Mouse (Mus musculus) mesoderm, embryonic 11.5 days (tissue): ENCODE measurements around the gene Zfp275.
"Not testable (repeated sequence)": the region's sequence is repeated elsewhere in the genome, so short reads cannot be mapped to it uniquely, and the experiment has no call there.

Experiments
- DNase-seq: peaks from one replicate; pipeline ENCODE4 v3.0.0-alpha.2; 2012; ENCODE audit warnings: low read depth, low spot score

The Zfp275 gene

DNA sequence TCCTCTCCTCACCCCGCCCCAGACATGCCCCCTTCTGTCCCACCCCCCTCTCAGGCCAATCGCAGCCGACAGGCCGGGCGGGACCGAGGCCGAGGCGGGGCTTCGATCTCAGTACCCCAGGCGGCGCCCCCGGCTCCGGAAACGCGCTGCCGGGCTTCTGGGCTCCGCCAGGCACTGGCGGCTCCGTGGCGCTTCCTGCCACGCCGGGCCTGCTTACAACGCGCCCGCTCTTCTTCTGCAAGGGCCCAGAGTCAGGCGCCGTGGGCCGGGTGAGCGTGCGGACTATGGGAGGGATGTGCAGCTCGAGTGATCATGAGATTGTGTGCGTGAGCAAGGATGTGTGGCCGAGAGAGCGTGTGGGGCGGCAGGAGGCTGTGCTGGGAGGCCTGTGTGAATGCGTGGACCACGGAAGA lies at the start of gene Zfp275:
Zfp275 (plus strand) TSS at position 139 of the 413 bp plus-strand sequence.
- DNase-seq, result peak; percentile 73

DNA sequence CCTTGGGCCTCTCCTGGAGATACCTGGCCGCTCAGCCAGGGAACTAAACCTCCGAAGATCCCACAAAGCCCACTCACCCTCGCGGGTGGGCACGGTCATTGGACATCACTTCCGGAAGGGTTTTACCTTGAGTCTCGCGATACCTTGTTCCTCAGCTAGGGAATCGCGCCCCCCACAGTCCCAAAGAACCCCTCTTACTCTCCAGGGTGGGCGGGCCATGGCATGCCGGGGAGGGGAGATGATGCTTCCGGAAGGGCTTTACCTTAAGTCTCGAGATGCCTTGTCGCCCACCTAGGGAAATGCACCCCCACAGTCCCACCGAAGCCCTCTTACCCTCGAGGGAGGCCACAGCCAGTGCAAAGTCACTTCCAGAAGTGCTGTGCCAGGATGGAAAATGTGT lies 49.5 kb upstream of the Zfp275 start, which contains the start of the genes Xlr5a and Xlr5c:
Xlr5a (minus strand) TSS at position 101 of the 400 bp plus-strand sequence.
Xlr5c (minus strand) TSS at position 101 of the 400 bp plus-strand sequence.
- not testable (repeated sequence) for DNase-seq

DNA sequence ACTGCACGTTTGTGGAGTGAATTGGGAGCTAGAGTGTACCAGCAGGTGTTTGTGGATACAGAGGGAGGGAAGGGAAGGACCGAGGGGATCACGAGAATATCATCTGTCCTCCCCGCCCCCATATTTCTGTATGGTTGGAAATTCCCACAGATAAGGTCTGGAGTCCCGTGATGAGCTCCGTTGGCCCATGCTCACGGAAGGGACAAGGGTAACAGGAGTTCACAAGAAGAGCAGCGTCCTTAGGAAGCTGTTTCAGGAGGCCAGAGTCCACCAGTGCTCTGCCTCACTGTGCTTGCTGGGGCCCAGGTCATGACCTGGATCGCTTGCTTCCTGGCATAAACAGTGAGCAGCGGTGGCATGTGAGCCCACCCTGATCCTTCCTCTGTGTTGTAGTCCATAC lies 46.7 kb upstream of the Zfp275 start:
- DNase-seq, result not testable (repeated sequence)

DNA sequence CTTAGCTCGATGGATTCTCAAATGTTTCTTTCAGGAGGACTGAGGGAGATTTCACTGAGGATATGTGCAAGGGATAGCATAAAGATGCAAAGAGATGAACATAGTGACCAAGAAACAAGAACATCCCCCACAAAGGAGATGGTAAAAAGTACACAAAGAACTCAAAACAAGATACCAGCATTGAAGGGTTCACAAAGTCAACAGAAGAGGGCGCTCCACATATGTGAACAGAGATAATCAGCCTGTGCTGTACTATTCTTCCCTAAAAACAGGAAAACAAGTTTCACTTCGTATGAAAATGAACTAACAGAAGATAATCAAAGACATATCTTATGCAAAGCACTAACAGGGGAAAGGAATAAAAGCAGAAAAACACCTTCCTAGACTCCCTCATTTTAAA lies 29.9 kb upstream of the Zfp275 start:
- DNase-seq, result peak; percentile 12

DNA sequence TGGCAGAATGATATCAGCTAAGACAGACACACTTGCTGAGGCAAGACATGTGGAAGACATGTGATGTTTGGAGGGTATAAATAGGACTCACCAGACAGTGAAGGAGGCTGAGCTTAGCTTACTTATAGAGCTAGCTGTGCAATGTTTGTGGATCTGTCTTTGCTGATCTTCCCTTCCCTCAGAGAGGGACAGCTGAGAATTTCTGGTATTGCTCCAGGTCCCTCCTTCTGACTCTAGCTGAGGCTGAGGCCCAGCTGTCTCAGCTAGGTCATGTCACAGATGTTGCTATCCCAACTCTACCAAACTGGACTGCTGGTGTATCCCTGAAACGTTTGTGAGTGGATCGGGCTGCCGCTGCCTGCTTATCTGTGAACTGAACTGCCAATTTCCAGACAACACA lies 21.4 kb upstream of the Zfp275 start:
- no peak for DNase-seq

DNA sequence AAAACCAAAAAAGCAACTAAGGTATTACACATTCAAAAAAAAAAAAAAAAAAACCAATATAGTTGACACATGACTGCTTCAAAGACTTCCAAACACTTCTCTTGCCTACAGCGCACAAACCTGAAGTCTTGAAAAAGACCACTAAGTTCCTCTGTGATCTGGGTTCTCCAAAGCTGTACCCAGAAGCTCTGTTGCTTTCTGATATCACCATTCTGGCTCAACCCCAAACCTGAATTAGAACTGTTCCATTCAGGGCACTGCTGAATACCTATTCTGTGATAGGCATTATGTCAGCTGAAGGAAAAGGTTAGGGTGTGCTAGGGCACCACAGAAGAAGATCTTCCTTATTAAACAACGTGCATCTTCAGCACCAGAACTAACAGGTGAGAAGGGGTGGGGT lies 15.2 kb upstream of the Zfp275 start:
- no peak for DNase-seq

DNA sequence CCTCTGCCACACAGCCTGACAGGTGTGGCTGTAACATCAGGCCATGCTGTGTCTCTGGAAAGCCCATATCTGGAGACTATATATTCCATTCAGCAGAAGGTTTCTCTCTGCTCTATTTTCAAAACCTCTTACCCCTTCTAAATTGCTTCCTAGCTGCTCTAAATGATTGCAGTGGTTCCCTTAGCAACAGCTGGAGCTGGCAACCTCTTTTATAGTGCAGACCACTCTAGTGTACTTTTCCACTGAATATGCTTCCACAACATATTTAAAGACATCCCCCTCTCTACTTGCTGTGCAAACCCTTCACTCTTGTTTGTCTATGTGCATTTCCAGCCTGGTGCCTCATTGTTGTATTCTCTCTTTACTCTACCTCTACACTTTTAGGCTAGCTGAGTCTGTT lies 8.9 kb upstream of the Zfp275 start:
- no peak for DNase-seq

DNA sequence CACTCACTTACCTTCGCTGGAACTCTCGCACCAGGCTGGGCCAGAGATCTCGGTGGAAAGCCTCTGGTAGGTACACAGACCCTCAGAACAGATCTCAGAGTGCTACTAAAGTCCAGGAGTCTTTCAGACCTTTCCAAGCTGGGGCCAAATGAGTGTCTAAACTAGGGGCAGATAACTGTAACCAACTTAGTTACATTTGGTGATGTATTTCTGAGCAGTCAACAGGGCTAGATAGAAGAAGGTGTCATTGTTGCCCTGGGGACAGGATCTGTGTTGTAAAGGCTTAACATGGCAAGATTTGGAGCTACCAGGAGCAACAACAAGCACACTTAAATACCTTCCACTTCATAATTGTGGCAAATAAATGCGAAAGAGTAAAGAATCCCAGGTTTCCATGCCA lies 5.7 kb upstream of the Zfp275 start, which contains the start of gene Gm45015:
Gm45015 (minus strand) TSS at position 101 of the 400 bp plus-strand sequence.
- DNase-seq, result no peak

DNA sequence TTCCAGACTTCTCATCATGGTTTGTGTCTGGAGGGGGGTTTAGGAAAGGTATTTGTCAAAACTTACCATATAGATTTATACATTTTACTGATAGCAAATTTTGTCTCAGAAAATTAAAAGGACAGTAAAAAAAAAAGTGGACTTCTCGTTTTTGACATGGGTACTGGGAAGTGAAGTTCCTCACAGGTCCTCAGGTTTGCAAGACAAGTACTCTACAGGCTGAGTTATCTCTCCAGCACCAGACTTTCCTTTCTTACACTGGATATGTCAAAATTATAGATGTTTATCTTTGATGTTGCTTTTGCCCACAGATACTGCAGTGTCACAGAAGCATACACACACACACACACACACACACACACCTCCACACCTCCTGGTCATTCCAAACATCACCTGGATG lies 948 bp upstream of the Zfp275 start:
- no peak for DNase-seq

DNA sequence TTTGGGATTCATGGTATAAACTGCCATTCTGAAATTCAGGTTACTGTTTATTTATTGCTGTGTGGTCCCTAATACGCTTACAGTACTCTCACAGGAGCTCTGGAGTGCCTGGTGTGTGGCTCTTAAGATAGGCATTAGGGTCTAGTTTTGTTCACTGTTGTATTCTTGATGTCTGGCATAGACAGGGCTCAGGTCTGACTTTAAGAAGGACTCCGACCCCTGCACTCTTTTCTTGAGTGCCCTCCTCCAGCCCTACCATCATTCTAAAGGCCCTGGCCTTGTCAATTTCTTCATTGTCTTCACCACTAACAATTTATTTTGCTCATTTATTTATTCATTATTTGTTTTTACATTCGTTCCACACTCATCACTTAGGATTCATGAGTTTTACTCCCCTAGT lies 353 bp upstream of the Zfp275 start:
- DNase-seq, result no peak

DNA sequence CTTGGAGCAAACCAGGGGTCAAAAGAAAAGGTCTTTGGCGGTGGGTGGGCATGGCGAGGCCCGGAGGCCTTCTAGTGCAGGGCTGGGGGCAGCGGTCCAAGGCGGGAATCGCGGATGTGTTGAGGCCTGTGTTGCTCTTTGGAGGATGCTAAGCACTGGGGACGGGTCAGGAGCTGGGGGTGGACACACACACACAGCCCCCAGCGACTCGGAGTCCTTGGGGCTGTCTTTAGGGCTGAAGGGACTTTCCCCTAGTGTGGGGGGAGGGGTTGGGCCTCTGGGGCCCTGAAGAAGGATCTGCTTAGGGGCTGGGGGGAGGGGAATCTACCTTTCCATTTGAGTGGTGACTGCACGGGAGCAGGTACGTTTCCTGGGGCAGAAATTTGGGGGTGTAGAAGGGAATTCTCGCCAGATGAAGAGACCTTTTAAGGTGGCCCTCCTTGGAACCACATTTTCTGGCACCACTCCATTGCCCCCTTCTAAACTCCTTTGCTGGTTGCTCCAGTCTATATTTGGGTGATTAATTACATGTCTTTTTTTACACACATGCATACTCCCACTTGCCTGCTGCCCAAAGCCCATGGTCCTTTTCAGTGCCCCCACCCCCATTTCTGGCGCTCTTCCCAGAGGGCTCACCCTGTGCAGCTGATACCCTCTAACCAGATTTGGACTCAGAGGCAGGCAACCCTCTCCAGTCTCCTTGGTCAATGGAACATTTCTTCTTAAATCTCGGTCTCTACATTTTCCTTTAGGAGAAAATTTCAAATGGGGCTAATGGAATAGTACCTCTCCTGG lies 717 bp downstream of the Zfp275 start:
- DNase-seq, result peak; percentile 9

DNA sequence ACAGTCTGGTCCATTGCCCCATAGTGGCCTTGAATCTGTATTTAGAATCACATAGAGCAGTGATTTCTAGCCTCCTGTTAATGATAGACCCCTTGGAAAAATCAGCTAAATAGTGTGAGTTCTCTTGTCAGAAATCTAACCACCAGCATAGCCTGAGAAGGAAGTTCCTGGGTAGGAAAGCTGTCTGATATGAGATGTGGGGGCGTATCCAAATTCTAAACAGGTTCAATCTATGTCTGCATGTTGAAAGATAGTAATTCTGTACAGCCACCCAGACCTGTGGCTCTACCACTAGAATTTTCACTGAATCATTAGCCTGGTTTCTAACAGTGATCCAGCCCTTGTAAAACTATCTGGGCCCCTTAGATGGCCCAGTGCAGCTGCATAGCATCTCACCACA lies 1.4 kb downstream of the Zfp275 start:
- no peak for DNase-seq

DNA sequence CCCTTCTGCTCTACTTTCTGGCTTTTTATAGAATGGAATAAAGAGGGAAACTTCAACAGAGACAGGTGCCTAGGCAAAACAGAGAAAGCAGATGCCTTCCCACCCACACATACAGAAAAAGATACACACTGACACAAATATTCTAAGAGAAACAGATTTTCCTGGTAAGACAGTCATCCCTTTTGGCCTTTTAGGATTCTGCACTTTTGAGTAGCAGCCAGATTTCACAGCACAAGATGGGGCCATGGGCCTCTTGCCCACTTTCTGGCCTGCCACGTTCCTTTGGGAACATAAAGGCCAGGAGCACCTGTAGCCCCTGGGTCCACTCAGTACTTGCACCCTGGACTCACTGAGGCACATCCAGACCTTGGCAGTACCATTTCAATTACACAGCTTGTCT lies 1.9 kb downstream of the Zfp275 start:
- no peak for DNase-seq

DNA sequence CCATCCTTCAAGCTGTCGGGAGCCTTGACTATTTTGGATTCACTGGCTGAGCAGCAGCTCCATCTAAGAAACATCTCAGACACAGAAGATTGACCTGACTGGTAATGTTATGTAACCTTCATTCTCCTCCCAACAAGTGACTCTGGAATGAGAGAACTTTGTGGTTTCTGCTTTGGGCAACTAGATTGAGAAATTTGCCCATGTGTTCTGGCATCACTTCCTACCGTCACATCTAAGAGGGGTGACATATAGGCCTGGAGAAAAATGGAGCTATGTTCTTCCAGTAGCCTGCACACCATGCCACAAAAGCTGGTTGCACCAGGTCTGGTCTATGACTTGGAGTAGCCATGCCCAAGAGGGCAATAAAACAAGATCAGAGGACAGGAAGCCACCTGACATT lies 13.7 kb downstream of the Zfp275 start:
- DNase-seq, result no peak

DNA sequence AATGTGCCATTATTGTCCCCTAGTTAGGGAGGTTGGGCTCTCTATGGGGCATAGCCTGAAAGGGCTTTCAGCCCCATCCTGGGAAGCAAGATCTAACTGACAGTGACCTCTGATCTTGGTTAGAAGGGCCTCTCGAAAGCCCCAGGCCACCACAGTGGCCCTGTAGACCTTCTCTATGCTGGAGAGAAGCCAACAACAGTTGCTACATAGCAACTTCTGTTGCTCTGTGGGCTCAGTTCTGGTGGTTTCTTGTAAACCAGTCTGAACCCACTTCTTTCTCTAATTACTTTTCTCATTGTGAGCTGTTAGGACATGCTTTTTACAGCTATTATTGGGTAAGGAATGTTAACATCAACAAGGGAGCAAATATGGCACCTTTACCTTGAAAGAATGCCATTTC lies 14.3 kb downstream of the Zfp275 start:
- no peak for DNase-seq

DNA sequence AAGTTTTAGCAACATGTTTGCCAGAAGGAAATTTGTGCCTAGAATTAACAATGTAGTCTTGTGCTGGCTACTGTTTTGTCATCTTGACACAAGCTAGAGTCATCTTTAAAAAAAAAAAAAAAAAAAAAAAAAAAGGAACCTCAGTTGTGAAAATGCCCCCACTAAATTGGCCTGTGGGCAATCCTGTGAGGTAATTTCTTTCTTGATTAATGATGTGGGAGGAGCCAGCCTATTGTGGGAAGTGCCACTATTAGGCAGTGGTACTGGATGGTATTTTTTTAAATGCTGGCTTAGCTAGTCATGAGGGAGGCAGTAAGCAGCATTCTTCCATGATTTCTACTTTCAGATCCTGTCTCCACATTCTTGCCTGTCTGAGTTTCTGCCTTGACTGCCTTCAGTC lies 20.9 kb downstream of the Zfp275 start:
- DNase-seq, result no peak

DNA sequence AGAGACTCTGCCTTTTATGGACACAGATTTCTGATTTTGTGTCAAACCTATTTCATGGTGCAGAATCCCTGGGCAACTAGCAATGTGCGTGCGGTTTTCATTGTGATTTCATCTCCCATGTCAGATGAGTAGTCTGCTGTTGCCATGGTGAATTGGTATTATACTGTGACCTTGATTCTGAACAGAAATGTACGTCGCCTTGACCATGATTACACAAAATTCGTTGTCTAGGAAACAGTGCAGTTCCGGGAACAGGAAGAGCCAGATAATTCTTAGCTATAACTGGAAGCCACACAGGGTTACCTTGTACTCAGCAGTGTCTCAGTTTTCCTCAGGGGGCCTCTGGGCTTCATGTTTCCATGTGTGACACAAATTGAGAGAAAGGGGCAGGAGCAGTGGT lies 42.0 kb downstream of the Zfp275 start:
- DNase-seq, result no peak

DNA sequence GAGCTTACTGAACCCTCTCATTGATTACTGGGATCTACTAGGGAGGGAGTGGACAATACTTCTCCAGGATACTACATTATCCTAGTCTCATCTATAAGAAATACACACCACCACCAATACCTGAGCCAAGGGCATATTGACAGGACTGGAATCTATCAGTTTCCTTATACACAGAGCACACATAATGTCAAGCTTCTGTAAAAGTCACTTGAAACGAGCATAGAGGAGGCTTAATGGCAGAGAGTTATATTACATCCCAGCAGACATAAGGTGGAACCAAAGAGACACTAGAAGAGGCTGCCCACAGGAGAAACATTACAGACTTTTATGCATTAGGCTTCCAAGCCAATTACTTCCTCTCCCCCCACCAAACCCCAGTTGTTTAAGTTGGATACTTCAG lies 42.5 kb downstream of the Zfp275 start:
- DNase-seq, result no peak

DNA sequence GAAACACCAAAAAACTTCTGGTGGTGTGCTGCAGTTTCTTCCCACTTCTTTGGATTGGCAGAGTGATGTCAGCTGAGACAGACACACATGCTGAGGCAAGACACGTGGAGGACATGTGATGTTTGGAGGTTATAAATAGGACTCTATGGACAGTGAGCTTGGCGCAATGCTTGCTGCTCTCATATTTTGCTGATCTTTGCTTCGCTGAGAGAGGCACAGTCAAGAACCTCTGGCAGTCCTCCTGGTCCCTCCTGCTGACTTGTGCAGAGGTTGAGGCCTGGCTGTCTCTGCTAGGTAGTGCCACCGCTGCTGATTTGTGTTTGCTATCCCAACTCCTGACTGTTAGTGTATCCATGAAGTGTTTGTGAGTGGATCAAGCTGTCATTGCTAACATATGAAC lies 49.1 kb downstream of the Zfp275 start:
- DNase-seq, result no peak

DNA sequence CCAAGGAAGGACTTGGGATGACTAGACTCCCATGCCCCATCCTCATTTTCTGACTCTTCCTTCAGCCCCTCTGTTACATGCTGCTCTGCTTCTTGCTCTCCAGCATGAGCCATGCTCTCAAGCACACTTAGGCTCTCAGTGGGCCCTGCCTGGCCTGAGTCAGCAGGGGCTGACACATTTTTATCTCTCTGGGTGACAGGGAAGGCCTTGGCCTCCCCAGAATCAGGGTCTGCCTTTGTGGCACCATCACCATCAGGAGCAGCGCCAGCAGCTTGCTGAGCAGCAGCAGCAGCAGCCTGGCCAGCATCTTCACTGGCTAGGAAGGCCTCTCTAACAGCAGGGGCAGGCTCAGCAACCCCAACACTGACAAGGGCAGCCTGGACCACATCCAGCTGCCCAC lies 54.0 kb downstream of the Zfp275 start:
- DNase-seq, result no peak

DNA sequence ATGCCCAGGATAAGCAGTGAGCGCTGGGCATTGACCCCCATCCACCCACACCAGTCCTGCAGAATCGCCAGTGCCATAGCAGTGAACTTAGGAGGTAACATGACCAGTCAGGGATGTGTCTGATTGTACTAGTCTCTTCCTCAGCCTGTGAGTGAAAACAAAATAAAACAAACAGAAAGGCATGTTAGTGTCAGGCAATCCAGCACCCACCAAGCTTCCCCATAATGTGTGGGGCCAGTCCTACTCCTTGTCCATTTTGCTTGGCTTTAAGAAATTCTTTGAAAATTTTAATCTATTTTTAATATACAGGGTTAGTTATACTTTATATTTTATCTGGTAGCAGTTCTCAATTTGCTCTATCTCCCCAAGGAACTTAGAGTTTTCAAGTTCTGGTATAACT lies 56.2 kb downstream of the Zfp275 start, which contains the start of gene Gm18336:
Gm18336 (minus strand) TSS at position 101 of the 400 bp plus-strand sequence.
- DNase-seq, result not testable (repeated sequence)

DNA sequence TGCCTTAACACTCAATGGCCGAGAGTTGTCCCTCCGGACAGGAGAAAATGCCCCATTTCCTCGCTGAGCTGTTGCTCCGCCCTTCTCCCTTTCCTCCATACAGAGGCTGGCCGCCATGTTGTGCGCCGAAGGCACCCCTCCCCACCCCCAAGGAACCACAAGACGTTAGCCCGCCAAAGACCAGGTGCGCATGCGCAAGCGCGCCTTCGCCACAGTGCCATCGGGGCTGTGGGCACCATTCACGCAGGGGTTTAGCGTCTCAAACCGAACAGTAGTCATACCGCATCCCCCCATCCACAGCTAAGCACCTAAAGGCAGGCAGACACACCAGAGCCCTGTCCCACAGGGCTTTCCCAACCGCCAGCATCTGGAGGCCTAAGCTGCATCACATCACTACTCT lies 58.5 kb downstream of the Zfp275 start:
- DNase-seq, result no peak

DNA sequence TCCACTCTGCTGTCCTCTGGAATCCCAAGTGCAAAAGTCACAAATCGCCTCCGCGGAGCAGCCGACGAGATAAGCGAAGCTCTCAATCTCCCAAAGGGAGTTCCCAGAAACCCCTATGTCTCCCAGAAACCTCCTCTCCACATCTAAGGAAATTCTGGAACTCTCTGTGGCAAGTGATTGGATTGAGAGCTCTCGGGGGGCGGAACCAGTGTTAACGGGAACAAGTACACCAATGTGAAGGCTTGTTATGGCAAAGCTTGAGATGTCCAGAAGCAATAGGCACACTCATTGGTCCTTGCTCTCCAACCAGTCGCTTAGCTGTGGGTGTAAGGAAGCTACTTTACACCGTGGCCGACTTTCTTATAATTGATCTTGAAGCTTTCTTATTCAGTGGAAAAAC lies 59.2 kb downstream of the Zfp275 start:
- no peak for DNase-seq
